Mouse (Mus musculus) intestine, postnatal 0 days (tissue): ENCODE data around the gene Fbxl18. TPM values are rescaled to one million over a fixed set of nuclear protein-coding genes. Genes with fewer than 3 reads are reported as not detected.
A peak's percentile ranks its signal among the peaks of the same experiment; 100 is the strongest.

Source experiments
- ATAC-seq: fragments of 200-750 bp; cut with Nextera tagmentation; 2 replicates; pipeline ENCODE4 v1.8.0; 2017; ENCODE audit warnings: mild to moderate bottlenecking, moderate TSS enrichment, moderate library complexity
- H3K27ac ChIP-seq: fragments of 300-500 bp; sonication (generic); 2 replicates; pipeline ENCODE4 v1.5.1; 2014; ENCODE audit warnings: mild to moderate bottlenecking, low read depth, low read length, moderate library complexity
- H3K27me3 ChIP-seq: fragments of 300-500 bp; sonication (generic); replicated peaks from 2 replicates; pipeline ENCODE4 v1.6.1; 2014; ENCODE audit warnings: low read length, mixed read lengths; ENCODE audit not compliant: control insufficient read depth, insufficient read depth
- H3K36me3 ChIP-seq: fragments of 300-500 bp; sonication (generic); 2 replicates; pipeline ENCODE4 v1.6.1; 2014; ENCODE audit warnings: mild to moderate bottlenecking, moderate library complexity; ENCODE audit not compliant: control insufficient read depth, insufficient read depth
- H3K4me1 ChIP-seq: fragments of 300-500 bp; sonication (generic); replicated peaks from 2 replicates; pipeline ENCODE4 v1.6.1; 2014; ENCODE audit warnings: antibody characterized with exemption, low read length, mixed read lengths; ENCODE audit not compliant: control insufficient read depth, insufficient read depth
- H3K4me2 ChIP-seq: fragments of 300-500 bp; sonication (generic); replicated peaks from 2 replicates; pipeline ENCODE4 v1.6.1; 2014; ENCODE audit warnings: low read depth, mild to moderate bottlenecking, moderate library complexity
- H3K4me3 ChIP-seq: fragments of 300-500 bp; sonication (generic); 2 replicates; pipeline ENCODE4 v1.5.1; 2014; ENCODE audit warnings: low read depth, low read length
- H3K9ac ChIP-seq: fragments of 300-500 bp; sonication (generic); 2 replicates; pipeline ENCODE4 v1.6.1; 2014; ENCODE audit warnings: mild to moderate bottlenecking, low read depth, low read length
- H3K9me3 ChIP-seq: fragments of 300-500 bp; sonication (generic); 2 replicates; pipeline ENCODE4 v1.6.1; 2016; ENCODE audit warnings: mixed run types; ENCODE audit not compliant: control insufficient read depth
- CTCF ChIP-seq: sonication (generic); IDR thresholded peaks from 2 replicates; pipeline ENCODE4 v1.5.1; 2016; ENCODE audit warnings: low read depth, mild to moderate bottlenecking, control low read depth, antibody characterized with exemption, moderate library complexity
- WGBS: fragments of 180-500 bp; shearing (Covaris S2); extraction: QIAGEN DNeasy Blood & Tissue Kit; methylation state at CpG from one replicate; pipeline ENCODE4 v1.1.7; 2014; 5-methylcytosine and 5-hydroxymethylcytosine counted together
- polyA plus RNA-seq: library from polyadenylated mRNA; unstranded; fragments of >200 nt; fragmentation: Nextera tagmentation; extraction: Ambion mirVana; gene quantifications from 2 replicates; pipeline ENCODE4 v1.2.1, GENCODE M21; 2015

Gene Fbxl18
- polyA plus RNA-seq, 1 experiment from 2014 or later = 5.6 TPM

GRCm38 (mm10) chr5:142886181-142886580, 9.0 kb downstream of the Fbxl18 start:
- no peaks in the 10 kb centered on the region for H3K9me3 ChIP-seq
- peaks cover 37% of the 10 kb centered on the region for H3K36me3 ChIP-seq
- no peaks in the 10 kb centered on the region for H3K4me1 ChIP-seq
- no peak overlapping the region for H3K4me2 ChIP-seq
- TF ChIP-seq CTCF = no peak
- WGBS = 94% methylated on average over 19 of the region's 19 CpGs
- H3K27me3 ChIP-seq = no peaks in the 10 kb centered on the region
- no peak overlapping the region for H3K9ac ChIP-seq
- no peak overlapping the region for H3K4me3 ChIP-seq
- H3K27ac ChIP-seq = no peak overlapping the region; the same call in 1 of the 2 replicates
- no peak for ATAC-seq

GRCm38 (mm10) chr5:142882471-142882870, 12.8 kb downstream of the Fbxl18 start:
- H3K27me3 ChIP-seq = no peaks in the 10 kb centered on the region
- H3K4me2 ChIP-seq = no peak overlapping the region
- H3K9me3 ChIP-seq = no peaks in the 10 kb centered on the region
- TF ChIP-seq CTCF = no peak
- H3K27ac ChIP-seq = no peak overlapping the region
- H3K4me3 ChIP-seq = no peak overlapping the region
- no peak overlapping the region for H3K9ac ChIP-seq
- ATAC-seq = no peak
- WGBS = 89% methylated on average over 11 of the region's 11 CpGs
- peaks cover 51% of the 10 kb centered on the region for H3K36me3 ChIP-seq
- H3K4me1 ChIP-seq = no peaks in the 10 kb centered on the region

GRCm38 (mm10) chr5:142881936-142882335, 13.3 kb downstream of the Fbxl18 start:
- 76% methylated on average over 8 of the region's 8 CpGs for WGBS
- no peak for TF ChIP-seq CTCF
- H3K4me3 ChIP-seq = no peak overlapping the region
- no peak overlapping the region for H3K9ac ChIP-seq
- H3K9me3 ChIP-seq = no peaks in the 10 kb centered on the region
- H3K36me3 ChIP-seq = peaks cover 47% of the 10 kb centered on the region
- H3K27me3 ChIP-seq = no peaks in the 10 kb centered on the region
- no peak overlapping the region; the same call in 1 of the 2 replicates for H3K27ac ChIP-seq
- H3K4me1 ChIP-seq = no peaks in the 10 kb centered on the region
- no peak for ATAC-seq
- no peak overlapping the region for H3K4me2 ChIP-seq

- Histone ChIP-seq H3K9ac (no peak overlapping the region), H3K4me2 (no peak overlapping the region), H3K9me3 (no peaks in the 10 kb centered on the region), H3K27me3 (no peaks in the 10 kb centered on the region), H3K4me3 (no peak overlapping the region), H3K4me1 (no peaks in the 10 kb centered on the region), H3K36me3 (peaks cover 47% of the 10 kb centered on the region), H3K27ac (no peak overlapping the region)
- TF ChIP-seq CTCF = no peak
- ATAC-seq = no peak
- 44% methylated on average over 13 of the region's 13 CpGs for WGBS
Observed at GRCm38 (mm10) chr5:142880806-142881516, 14.3 kb downstream of the Fbxl18 start.

GRCm38 (mm10) chr5:142880246-142880645, 15.0 kb downstream of the Fbxl18 start:
- no peak overlapping the region for H3K27ac ChIP-seq
- H3K4me1 ChIP-seq = no peaks in the 10 kb centered on the region
- no peak overlapping the region for H3K4me3 ChIP-seq
- no peak for ATAC-seq
- 81% methylated on average over 6 of the region's 6 CpGs for WGBS
- peaks cover 47% of the 10 kb centered on the region for H3K36me3 ChIP-seq
- H3K27me3 ChIP-seq = no peaks in the 10 kb centered on the region
- no peak for TF ChIP-seq CTCF
- no peak overlapping the region for H3K4me2 ChIP-seq
- no peak overlapping the region for H3K9ac ChIP-seq
- H3K9me3 ChIP-seq = no peaks in the 10 kb centered on the region

- Histone ChIP-seq H3K36me3 (peaks cover 44% of the 10 kb centered on the region), H3K9me3 (no peaks in the 10 kb centered on the region), H3K27me3 (no peaks in the 10 kb centered on the region), H3K4me1 (no peaks in the 10 kb centered on the region), H3K4me2 (no peak overlapping the region), H3K9ac (no peak overlapping the region), H3K27ac (no peak overlapping the region), H3K4me3 (no peak overlapping the region)
- 65% methylated on average over 8 of the region's 8 CpGs for WGBS
- TF ChIP-seq CTCF = peak; percentile 98
- ATAC-seq = peak; percentile 65
Observed at GRCm38 (mm10) chr5:142879318-142880175, 15.7 kb downstream of the Fbxl18 start.
